Mouse (Mus musculus): ENCODE data around the gene Paxip1. TPM values are rescaled to one million over a fixed set of nuclear protein-coding genes. Genes with fewer than 3 reads are reported as not detected.

Gene Paxip1
- polyA plus RNA-seq, 1 experiment from 2014 or later, result 40.9 TPM

- Histone ChIP-seq H3K9ac (replicated peaks; ENCODE audit: low read depth, low read length) (no peak overlapping the region; the same call in 1 of the 2 replicates), H3K27ac (ENCODE audit: low read length) (no peak overlapping the region), H3K4me3 (ENCODE audit: low read depth, low read length) (peak overlapping the region; percentile 84), H3K36me3 (ENCODE audit: control insufficient read depth, insufficient read depth, low read length) (peaks cover 5% of the 10 kb centered on the region; the same call in 1 of the 2 replicates), H3K4me2 (replicated peaks; ENCODE audit: low read depth, low read length) (peak overlapping the region; percentile 54), H3K9me3 (ENCODE audit: control insufficient read depth, low read depth, low read length) (no peaks in the 10 kb centered on the region), H3K4me1 (ENCODE audit: control insufficient read depth, insufficient read depth, low read length) (peaks cover 17% of the 10 kb centered on the region; the same call in 1 of the 2 replicates), H3K27me3 (ENCODE audit: control insufficient read depth, insufficient read depth, low read length) (no peaks in the 10 kb centered on the region)
- WGBS, result 46% methylated on average over 9 of the region's 9 CpGs
- ATAC-seq (ENCODE audit: insufficient number of reproducible peaks, insufficient read depth, low FRiP score, low read depth), result no peak
These were observed 1.2 kb upstream of the Paxip1 start for GRCm38 (mm10) chr5:27792531-27793205.

- Histone ChIP-seq H3K4me3 (ENCODE audit: low read depth, low read length) (peak overlapping the region; percentile 84), H3K36me3 (ENCODE audit: control insufficient read depth, insufficient read depth, low read length) (peaks cover 9% of the 10 kb centered on the region; the same call in 1 of the 2 replicates), H3K4me2 (replicated peaks; ENCODE audit: low read depth, low read length) (peak overlapping the region; percentile 54), H3K4me1 (ENCODE audit: control insufficient read depth, insufficient read depth, low read length) (peaks cover 17% of the 10 kb centered on the region; the same call in 1 of the 2 replicates), H3K9ac (replicated peaks; ENCODE audit: low read depth, low read length) (peak overlapping the region; percentile 87), H3K27ac (ENCODE audit: low read length) (peak overlapping the region; percentile 90; the same call in 1 of the 2 replicates), H3K9me3 (ENCODE audit: control insufficient read depth, low read depth, low read length) (no peaks in the 10 kb centered on the region), H3K27me3 (ENCODE audit: control insufficient read depth, insufficient read depth, low read length) (no peaks in the 10 kb centered on the region)
- ATAC-seq (ENCODE audit: insufficient number of reproducible peaks, insufficient read depth, low FRiP score, low read depth), result no peak
- 15% methylated on average over 8 of the region's 8 CpGs for WGBS
These were observed 631 bp upstream of the Paxip1 start for GRCm38 (mm10) chr5:27792173-27792470.

- peak; percentile 78 for ATAC-seq (ENCODE audit: insufficient number of reproducible peaks, insufficient read depth, low FRiP score, low read depth)
- peaks cover 17% of the 10 kb centered on the region; the same call in 1 of the 2 replicates for H3K4me1 ChIP-seq (ENCODE audit: control insufficient read depth, insufficient read depth, low read length)
- peak overlapping the region; percentile 61 for H3K4me2 ChIP-seq (replicated peaks; ENCODE audit: low read depth, low read length)
- H3K27ac ChIP-seq (ENCODE audit: low read length), result peak overlapping the region; percentile 90
- 1% methylated on average over 30 of the region's 47 CpGs for WGBS
- H3K36me3 ChIP-seq (ENCODE audit: control insufficient read depth, insufficient read depth, low read length), result peaks cover 21% of the 10 kb centered on the region
- H3K4me3 ChIP-seq (ENCODE audit: low read depth, low read length), result peak overlapping the region; percentile 84
- no peaks in the 10 kb centered on the region for H3K9me3 ChIP-seq (ENCODE audit: control insufficient read depth, low read depth, low read length)
- no peaks in the 10 kb centered on the region for H3K27me3 ChIP-seq (ENCODE audit: control insufficient read depth, insufficient read depth, low read length)
- H3K9ac ChIP-seq (replicated peaks; ENCODE audit: low read depth, low read length), result peak overlapping the region; percentile 87
These were observed 592 bp downstream of the Paxip1 start for GRCm38 (mm10) chr5:27790910-27791288.

GRCm38 (mm10) chr5:27790086-27790909 is 1.2 kb downstream of the Paxip1 start:
- Histone ChIP-seq H3K36me3 (ENCODE audit: control insufficient read depth, insufficient read depth, low read length) (peaks cover 27% of the 10 kb centered on the region), H3K4me1 (ENCODE audit: control insufficient read depth, insufficient read depth, low read length) (peaks cover 17% of the 10 kb centered on the region; the same call in 1 of the 2 replicates), H3K27ac (ENCODE audit: low read length) (peak overlapping the region; percentile 90), H3K4me3 (ENCODE audit: low read depth, low read length) (peak overlapping the region; percentile 84), H3K9me3 (ENCODE audit: control insufficient read depth, low read depth, low read length) (no peaks in the 10 kb centered on the region), H3K9ac (replicated peaks; ENCODE audit: low read depth, low read length) (peak overlapping the region; percentile 87), H3K27me3 (ENCODE audit: control insufficient read depth, insufficient read depth, low read length) (no peaks in the 10 kb centered on the region), H3K4me2 (replicated peaks; ENCODE audit: low read depth, low read length) (peak overlapping the region; percentile 61)
- 23% methylated on average over 21 of the region's 21 CpGs for WGBS
- no peak for ATAC-seq (ENCODE audit: insufficient number of reproducible peaks, insufficient read depth, low FRiP score, low read depth)

- no peak overlapping the region for H3K27ac ChIP-seq (ENCODE audit: low read length)
- peak overlapping the region; percentile 84 for H3K4me3 ChIP-seq (ENCODE audit: low read depth, low read length)
- H3K9me3 ChIP-seq (ENCODE audit: control insufficient read depth, low read depth, low read length), result no peaks in the 10 kb centered on the region
- peak overlapping the region; percentile 87; the same call in 1 of the 2 replicates for H3K9ac ChIP-seq (replicated peaks; ENCODE audit: low read depth, low read length)
- peak overlapping the region; percentile 61 for H3K4me2 ChIP-seq (replicated peaks; ENCODE audit: low read depth, low read length)
- no peaks in the 10 kb centered on the region for H3K27me3 ChIP-seq (ENCODE audit: control insufficient read depth, insufficient read depth, low read length)
- peaks cover 17% of the 10 kb centered on the region; the same call in 1 of the 2 replicates for H3K4me1 ChIP-seq (ENCODE audit: control insufficient read depth, insufficient read depth, low read length)
- no peak for ATAC-seq (ENCODE audit: insufficient number of reproducible peaks, insufficient read depth, low FRiP score, low read depth)
- WGBS, result 65% methylated on average over 10 of the region's 10 CpGs
- H3K36me3 ChIP-seq (ENCODE audit: control insufficient read depth, insufficient read depth, low read length), result peaks cover 30% of the 10 kb centered on the region
These were observed 1.9 kb downstream of the Paxip1 start for GRCm38 (mm10) chr5:27789586-27789985.

GRCm38 (mm10) chr5:27783381-27783780 is 8.1 kb downstream of the Paxip1 start:
- Histone ChIP-seq H3K9me3 (ENCODE audit: control insufficient read depth, low read depth, low read length) (no peaks in the 10 kb centered on the region), H3K4me2 (replicated peaks; ENCODE audit: low read depth, low read length) (no peak overlapping the region), H3K27ac (ENCODE audit: low read length) (no peak overlapping the region), H3K27me3 (ENCODE audit: control insufficient read depth, insufficient read depth, low read length) (no peaks in the 10 kb centered on the region), H3K9ac (replicated peaks; ENCODE audit: low read depth, low read length) (no peak overlapping the region), H3K4me3 (ENCODE audit: low read depth, low read length) (no peak overlapping the region), H3K4me1 (ENCODE audit: control insufficient read depth, insufficient read depth, low read length) (no peaks in the 10 kb centered on the region), H3K36me3 (ENCODE audit: control insufficient read depth, insufficient read depth, low read length) (peaks cover 78% of the 10 kb centered on the region)
- 89% methylated on average over 9 of the region's 9 CpGs for WGBS
- no peak for ATAC-seq (ENCODE audit: insufficient number of reproducible peaks, insufficient read depth, low FRiP score, low read depth)

GRCm38 (mm10) chr5:27767948-27768347 is 23.5 kb downstream of the Paxip1 start:
- Histone ChIP-seq H3K4me1 (ENCODE audit: control insufficient read depth, insufficient read depth, low read length) (no peaks in the 10 kb centered on the region), H3K4me2 (replicated peaks; ENCODE audit: low read depth, low read length) (no peak overlapping the region), H3K36me3 (ENCODE audit: control insufficient read depth, insufficient read depth, low read length) (peaks cover 59% of the 10 kb centered on the region), H3K27me3 (ENCODE audit: control insufficient read depth, insufficient read depth, low read length) (no peaks in the 10 kb centered on the region), H3K27ac (ENCODE audit: low read length) (no peak overlapping the region), H3K9ac (replicated peaks; ENCODE audit: low read depth, low read length) (no peak overlapping the region), H3K4me3 (ENCODE audit: low read depth, low read length) (no peak overlapping the region), H3K9me3 (ENCODE audit: control insufficient read depth, low read depth, low read length) (no peaks in the 10 kb centered on the region)
- WGBS, result 84% methylated on average over 5 of the region's 5 CpGs
- no peak for ATAC-seq (ENCODE audit: insufficient number of reproducible peaks, insufficient read depth, low FRiP score, low read depth)

- peaks cover 58% of the 10 kb centered on the region for H3K36me3 ChIP-seq (ENCODE audit: control insufficient read depth, insufficient read depth, low read length)
These were observed 25.7 kb downstream of the Paxip1 start for GRCm38 (mm10) chr5:27765780-27766179.

More at GRCm38 (mm10) chr5:27765780-27766179, 25.7 kb downstream of the Paxip1 start:
- Histone ChIP-seq H3K4me3 (ENCODE audit: low read depth, low read length) (no peak overlapping the region), H3K27ac (ENCODE audit: low read length) (no peak overlapping the region), H3K4me2 (replicated peaks; ENCODE audit: low read depth, low read length) (no peak overlapping the region), H3K27me3 (ENCODE audit: control insufficient read depth, insufficient read depth, low read length) (no peaks in the 10 kb centered on the region), H3K9ac (replicated peaks; ENCODE audit: low read depth, low read length) (no peak overlapping the region), H3K9me3 (ENCODE audit: control insufficient read depth, low read depth, low read length) (no peaks in the 10 kb centered on the region), H3K4me1 (ENCODE audit: control insufficient read depth, insufficient read depth, low read length) (no peaks in the 10 kb centered on the region)
- WGBS, result 79% methylated on average over 4 of the region's 4 CpGs
- no peak for ATAC-seq (ENCODE audit: insufficient number of reproducible peaks, insufficient read depth, low FRiP score, low read depth)
